Mouse (Mus musculus): Measurements from ENCODE around the gene Slc10a3.

DNA sequence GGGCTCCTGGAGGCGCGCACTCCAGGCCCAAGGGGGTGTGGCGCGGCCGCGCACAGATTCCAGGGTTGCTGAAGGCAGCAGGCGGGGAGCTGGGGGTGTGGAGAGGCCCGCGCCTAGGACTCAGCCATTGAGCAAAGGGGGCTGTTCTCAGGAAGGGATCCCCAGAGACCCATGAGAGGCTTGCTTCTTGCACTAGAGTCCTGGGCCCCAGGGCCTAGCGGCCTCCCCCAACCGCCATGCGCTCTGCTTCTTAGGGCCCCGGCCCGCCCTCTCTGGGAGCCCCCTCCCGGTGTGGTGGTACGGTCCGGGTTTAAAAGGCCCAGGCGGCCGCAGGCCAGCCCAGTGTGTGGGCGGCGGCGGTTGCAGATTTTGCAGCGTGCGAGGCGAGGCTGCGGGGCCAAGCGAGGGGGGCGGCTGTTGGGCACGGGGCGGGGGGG, 44.4 kb downstream of the Slc10a3 start, which contains the start of gene Plxna3:
- no peak for TF ChIP-seq CTCF (IDR thresholded peaks at IDR 0.05)
- no peak for TF ChIP-seq POLR2A (IDR thresholded peaks at IDR 0.05; ENCODE audit: insufficient read depth, low read depth, low read length)

Data from heart, adult 2 months (tissue).